Mouse (Mus musculus): Measurements from ENCODE around the gene Gpr39.

DNA sequence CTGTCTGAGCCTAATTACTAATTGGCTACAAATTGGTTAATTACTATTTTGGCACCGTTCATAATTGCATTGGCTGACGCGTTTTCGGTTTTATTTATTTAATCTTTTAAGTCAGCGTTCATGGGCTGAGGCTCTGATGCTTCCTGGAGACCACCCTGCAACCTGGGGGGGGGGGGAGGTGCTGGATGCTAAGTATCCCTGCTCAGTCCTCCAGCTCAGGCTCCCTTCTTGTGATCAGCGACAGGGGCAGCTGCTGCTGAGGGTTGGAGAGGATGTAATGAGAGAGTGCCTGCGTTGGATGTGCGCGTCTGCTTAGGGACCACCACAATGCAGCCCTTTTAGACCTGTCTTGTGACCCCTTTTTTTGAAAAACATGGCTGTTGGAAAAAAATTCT is 234.1 kb downstream of the Gpr39 start:
- TF ChIP-seq CTCF (IDR thresholded peaks at IDR 0.05; ENCODE audit: extremely low read depth, insufficient read depth, low read length) (no peak), POLR2A (IDR thresholded peaks at IDR 0.05; ENCODE audit: extremely low read depth, insufficient read depth, low read length) (no peak)

All from cortical plate, adult 2 months (tissue).